Mouse (Mus musculus) embryo, embryonic 10.5 days (tissue): ENCODE measurements around the gene Snrnp25.

Experiments used
- DNase-seq: peaks from one replicate; pipeline ENCODE4 v3.0.0-alpha.2; 2015; ENCODE audit warnings: low spot score

Snrnp25 gene

GRCm38 (mm10) chr11:32224468-32225139, 19.4 kb downstream of the Snrnp25 start:
- DNase-seq = peak; percentile 67

GRCm38 (mm10) chr11:32225222-32226104, 20.2 kb downstream of the Snrnp25 start:
- peak; percentile 20 for DNase-seq

- DNase-seq = peak; percentile 91
Measured at GRCm38 (mm10) chr11:32226124-32226871, 21.1 kb downstream of the Snrnp25 start, which contains the start of gene Mpg. Mpg (plus strand) TSS chr11:32226505.

GRCm38 (mm10) chr11:32227041-32227440, 21.8 kb downstream of the Snrnp25 start:
- no peak for DNase-seq

GRCm38 (mm10) chr11:32227555-32227954, 22.3 kb downstream of the Snrnp25 start:
- DNase-seq = no peak

GRCm38 (mm10) chr11:32228292-32228845, 23.2 kb downstream of the Snrnp25 start:
- no peak for DNase-seq

- DNase-seq = no peak
Measured at GRCm38 (mm10) chr11:32230220-32230619, 25.0 kb downstream of the Snrnp25 start.

GRCm38 (mm10) chr11:32231125-32231524, 25.9 kb downstream of the Snrnp25 start:
- no peak for DNase-seq

GRCm38 (mm10) chr11:32232848-32233247, 27.6 kb downstream of the Snrnp25 start:
- no peak for DNase-seq

- DNase-seq = no peak
Measured at GRCm38 (mm10) chr11:32233895-32234294, 28.7 kb downstream of the Snrnp25 start.

- no peak for DNase-seq
Measured at GRCm38 (mm10) chr11:32234816-32235485, 29.7 kb downstream of the Snrnp25 start.

- DNase-seq = no peak
Measured at GRCm38 (mm10) chr11:32235646-32236045, 30.4 kb downstream of the Snrnp25 start.

GRCm38 (mm10) chr11:32236132-32236531, 30.9 kb downstream of the Snrnp25 start:
- DNase-seq = no peak

GRCm38 (mm10) chr11:32236712-32237410, 31.6 kb downstream of the Snrnp25 start:
- peak; percentile 73 for DNase-seq

GRCm38 (mm10) chr11:32237411-32237795, 32.2 kb downstream of the Snrnp25 start:
- DNase-seq = no peak

GRCm38 (mm10) chr11:32238093-32238860, 33.1 kb downstream of the Snrnp25 start:
- peak; percentile 78 for DNase-seq

- DNase-seq = no peak
Measured at GRCm38 (mm10) chr11:32241391-32241790, 36.2 kb downstream of the Snrnp25 start.

- DNase-seq = no peak
Measured at GRCm38 (mm10) chr11:32242209-32242608, 37.0 kb downstream of the Snrnp25 start.

- peak; percentile 22 for DNase-seq
Measured at GRCm38 (mm10) chr11:32243205-32243955, 38.2 kb downstream of the Snrnp25 start.
